Mouse (Mus musculus): ENCODE results near the gene Gm13212.
A peak's percentile ranks its signal among the peaks of the same experiment; 100 is the strongest.
"Not testable (repeated sequence)": the region's sequence is repeated elsewhere in the genome, so short reads cannot be mapped to it uniquely, and the experiment has no call there.

Gm13212 gene

DNA sequence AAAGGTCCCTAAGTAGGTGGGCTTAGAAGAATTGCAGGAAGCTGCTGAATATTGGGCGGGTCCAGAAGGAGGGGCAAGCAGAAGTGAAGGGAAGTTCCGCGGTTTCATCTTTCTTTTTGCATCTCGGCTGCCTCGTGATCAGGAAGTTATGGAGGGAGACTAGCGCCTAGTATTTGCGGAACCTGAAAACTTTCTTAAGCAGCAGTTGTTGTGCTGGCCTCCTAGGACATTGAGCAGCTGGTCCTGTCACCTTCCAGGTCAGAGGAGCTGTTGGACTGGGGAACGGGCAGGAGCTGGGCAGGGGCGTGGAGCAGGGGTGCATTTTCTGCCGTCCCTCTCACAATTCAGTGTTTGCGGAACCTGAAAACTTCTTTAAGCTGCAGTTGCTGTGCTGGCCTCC is at the start of gene Gm13212:
Gene Gm13212 (plus strand): TSS at position 89 of the 400 bp plus-strand sequence.
- peak; percentile 8 for DNase-seq (ENCODE audit: low spot score)

DNA sequence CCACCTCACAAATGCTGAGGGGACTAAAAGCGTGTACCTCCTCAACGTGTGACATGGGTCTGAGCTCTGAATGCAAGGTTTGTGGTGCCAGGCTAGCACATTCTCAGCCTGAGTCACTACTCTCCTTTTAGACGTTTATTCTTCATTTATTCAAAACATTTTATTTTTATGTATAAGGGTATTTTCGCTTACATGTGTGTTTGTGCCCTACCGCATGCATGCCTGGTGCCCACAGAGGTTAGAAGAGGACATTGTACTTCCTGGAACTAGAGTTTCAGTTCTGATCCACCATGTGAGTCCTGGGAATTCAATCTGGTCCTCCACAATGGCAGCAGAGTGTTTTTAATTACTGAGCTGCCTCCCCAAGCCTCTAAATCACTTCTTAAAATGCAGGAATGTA is 41.1 kb upstream of the Gm13212 start:
- DNase-seq (ENCODE audit: low spot score): not testable (repeated sequence)

DNA sequence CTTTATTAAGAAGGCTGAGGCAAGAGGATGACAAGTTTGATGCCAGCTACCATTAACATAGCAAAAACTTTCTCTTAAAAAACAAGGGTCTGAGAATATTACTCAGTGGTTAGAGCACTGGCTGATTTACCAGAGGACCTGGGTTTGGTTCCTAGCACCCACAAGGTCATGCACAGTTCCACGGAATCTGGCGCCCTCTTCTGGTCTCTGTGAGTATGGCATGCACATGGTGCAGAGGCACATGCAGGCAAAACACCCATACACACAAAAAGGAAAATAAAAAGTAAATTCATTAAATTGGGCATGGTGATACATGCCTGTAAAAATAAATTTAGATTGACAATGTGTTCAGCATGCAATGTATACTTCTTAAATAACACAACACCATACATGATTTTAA is 39.9 kb upstream of the Gm13212 start:
- not testable (repeated sequence) for DNase-seq (ENCODE audit: low spot score)

DNA sequence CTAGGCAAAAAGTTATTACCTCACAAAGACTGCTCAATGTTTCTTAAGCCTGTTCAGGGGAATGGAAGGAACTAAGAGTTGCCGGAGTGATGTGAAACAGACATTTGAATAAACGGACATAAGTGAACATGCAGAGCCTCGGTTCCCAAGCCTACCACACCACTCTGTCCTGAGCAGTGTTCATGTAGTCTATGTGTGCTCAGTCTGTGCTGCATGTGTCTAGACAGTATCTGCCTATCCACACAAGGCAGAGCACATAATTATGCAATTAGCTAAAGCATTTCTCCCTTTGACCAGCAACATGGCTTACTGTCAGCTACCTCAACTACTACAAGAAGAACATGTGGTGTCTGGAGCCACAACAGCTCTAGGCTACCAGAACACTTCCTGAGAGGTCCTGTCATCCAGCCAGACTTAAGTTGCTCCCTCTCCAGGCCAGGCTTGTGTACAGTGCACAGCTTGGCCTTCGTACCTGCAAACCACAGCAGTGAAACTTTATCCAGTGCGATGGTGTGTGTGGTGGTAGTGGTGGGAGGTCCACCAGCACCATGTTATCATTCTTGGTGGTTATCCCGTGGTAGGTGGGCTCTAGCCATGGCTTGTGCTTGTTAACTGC is 39.1 kb upstream of the Gm13212 start:
- not testable (repeated sequence) for DNase-seq (ENCODE audit: low spot score)

DNA sequence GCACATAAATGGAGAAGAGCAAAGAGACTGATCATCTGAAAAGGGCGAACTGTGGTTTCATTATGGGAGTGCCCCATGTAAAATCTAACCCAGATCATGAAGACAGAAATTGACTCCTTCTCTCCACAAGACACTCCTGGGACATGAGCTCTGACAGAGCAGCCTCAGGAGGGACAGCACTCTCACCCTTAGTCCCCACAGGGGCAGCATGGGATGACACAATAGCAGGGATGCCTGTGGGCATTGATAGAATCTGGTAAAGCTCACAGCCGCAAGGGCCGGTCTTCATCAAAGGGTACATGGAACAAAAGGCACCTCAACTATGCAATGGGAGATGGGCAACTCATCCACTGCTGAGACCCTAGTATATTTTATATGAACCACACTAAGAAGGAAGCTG is 38.5 kb upstream of the Gm13212 start:
- DNase-seq (ENCODE audit: low spot score): not testable (repeated sequence)

DNA sequence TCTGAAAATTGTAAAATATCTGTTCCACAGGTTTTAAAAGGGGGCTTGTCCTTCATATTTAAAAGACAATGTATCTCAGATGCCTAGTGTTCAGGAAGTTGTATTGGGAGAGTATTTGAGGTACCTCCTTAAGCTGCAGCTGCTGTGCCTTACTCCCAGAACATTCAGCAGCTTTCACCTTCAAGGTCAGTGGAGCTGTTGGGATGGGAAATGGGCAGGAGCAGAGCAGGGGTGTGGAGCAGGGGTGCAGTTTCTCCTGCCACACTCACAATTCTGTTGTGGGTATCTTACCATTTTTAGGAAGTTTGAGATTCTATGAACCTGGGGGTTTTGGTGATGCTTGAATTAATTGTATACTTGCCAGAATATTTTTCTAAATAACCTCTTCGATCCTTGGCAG is 28.3 kb upstream of the Gm13212 start:
- no peak for DNase-seq (ENCODE audit: low spot score)

DNA sequence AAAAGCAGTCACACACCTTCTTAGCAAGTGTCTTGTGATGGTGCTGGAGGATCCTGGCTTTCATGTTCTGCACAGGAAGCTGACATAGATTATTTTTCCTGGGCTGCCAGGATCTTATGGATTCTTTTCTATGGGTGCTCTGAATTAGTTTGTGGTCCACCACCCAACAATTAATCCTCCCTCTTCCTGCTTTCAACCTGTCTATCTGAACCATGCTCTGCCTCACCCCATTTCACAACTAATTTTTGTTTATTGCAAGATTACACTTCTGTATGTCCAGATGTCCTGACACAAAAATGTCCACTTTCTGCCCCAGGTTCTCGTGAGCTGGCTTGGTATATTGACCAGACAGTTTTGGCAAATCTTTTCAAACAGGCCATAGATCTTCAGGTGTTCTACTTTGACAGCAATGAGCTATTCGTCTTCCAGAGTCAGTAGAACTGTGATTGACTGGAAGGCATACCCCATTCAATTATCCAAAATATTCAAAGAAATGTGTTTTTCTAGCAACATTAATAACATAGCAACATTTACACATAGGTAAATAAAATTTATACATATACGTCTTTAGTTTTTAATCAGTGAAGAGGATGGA is 25.4 kb upstream of the Gm13212 start:
- DNase-seq (ENCODE audit: low spot score): no peak

DNA sequence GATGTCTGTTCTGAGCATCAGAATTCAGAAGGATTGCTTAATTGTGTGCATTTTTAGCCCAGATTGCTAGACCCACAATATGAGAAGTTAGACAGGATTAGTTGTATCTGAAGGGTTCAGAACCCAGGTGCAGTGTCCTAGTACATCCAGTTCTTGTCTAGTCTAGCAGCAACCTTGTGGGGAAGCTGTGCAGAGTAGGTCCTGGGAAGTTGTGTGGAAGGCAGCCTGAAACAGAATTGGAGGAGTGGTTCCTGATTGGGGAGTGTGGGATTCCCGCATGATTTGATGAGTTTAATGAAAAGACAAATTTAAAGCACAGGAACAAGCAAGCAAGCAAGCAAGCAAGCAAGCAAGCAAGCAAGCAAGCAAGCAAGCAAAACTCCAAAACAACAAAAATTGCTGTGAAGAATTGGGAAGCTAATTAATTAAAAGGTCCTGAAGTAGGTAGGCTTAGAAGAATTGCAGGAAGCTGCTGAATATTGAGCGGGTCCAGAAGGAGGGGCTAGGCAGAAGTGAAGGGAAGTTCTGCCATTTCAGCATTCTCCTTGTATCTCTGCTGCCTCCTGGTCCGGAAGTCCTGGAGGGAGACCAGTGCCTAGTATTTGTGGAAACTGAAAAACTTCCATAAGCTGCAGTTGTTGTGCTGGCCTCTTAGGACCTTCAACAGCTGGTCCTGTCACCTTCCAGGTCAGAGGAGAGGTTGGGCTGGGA is 20.7 kb upstream of the Gm13212 start:
- DNase-seq (ENCODE audit: low spot score): no peak

DNA sequence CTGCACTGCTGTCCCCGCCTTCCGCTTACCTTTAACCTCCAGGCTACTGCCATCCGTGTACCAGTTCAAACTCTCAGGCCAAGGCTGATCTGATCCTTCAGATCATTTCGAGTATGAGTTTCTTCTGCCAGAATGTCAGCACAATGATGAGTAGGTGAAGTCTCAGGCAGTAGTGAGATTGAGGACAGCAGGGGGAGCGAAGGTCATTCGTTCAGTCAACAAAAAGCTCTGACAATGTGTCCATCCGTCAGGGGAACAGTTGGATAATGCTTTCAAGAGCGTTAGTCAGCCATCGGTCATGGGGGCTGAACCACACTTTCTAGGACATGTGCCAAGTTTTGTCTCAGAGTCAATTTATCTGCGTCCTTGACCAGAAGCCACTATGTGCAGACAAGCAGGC is 14.5 kb upstream of the Gm13212 start:
- DNase-seq (ENCODE audit: low spot score): not testable (repeated sequence)

DNA sequence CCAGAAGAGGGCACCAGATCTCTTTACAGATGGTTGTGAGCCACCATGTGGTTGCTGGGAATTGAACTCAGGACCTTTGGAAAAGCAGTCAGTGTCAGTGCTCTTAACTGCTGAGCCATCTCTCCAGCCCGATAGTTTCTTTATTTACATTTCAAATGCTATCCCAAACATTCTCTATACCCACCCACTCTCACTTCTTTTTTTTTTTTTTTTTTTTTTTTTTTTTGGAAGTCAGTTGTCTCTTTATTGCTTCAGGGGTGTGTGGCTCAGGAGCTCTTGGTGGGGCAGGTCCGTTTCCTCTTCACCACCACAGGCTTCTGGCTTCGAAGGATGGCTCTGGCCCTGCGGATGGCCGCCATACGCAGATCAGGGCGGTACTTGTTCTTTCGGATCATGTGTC is 8.3 kb upstream of the Gm13212 start:
- DNase-seq (ENCODE audit: low spot score): not testable (repeated sequence)

DNA sequence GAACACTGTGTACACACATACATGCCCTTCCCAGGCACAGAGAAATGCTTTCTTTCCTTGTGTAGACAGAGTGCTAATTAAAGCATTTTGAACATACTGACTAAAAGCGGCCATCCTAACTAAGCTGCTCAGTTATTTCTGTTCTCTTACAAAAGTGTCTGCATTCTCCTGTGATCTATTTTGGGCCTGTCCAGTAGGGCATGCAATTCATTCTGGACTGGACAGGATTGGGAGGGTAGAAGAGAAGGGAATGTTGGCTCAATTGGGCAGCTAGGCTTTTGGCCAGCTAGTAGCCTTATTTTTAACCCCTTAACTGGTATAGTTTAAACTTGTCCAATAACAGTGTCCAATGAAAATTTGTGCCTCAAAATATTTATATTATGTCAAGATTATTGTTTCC is 4.6 kb upstream of the Gm13212 start:
- DNase-seq (ENCODE audit: low spot score): not testable (repeated sequence)

DNA sequence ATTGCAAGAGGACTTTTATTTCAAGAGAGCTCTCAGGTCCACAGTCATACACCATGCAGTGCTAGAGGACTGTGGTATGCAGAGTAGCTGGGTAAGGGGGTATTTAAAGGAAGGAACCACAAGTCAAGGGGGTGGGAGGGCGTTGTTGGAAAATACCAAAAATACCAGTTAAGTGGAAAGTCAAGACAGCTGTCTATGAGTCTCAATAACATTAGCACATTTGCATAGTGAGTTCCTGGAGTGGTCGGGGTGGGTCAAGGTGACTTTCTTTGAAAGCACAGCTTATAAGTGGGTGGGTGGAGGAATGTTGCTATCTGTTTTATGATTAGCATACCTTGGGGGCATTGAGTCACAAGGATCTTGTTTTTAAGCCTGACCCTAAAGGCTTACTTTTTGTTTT is 1.1 kb downstream of the Gm13212 start:
- DNase-seq (ENCODE audit: low spot score): not testable (repeated sequence)

DNA sequence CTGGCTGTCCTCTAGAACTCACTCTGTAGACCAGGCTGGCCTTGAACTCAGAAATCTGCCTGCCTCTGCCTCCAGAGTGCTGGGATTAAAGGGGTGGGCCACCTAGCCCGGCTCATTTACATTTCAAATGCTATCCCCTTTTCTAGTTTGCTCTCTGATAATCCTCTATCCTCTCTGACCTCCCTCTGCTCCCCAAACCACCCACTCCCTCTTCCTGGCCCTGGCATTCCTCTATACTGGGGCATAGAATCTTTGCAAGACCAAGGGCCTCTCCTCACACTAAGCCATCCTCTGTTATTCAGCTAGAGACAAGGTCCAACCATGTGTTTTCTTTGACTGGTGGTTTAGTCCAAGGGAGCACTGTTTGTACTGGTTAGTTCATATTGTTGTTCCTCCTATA is 9.2 kb downstream of the Gm13212 start:
- not testable (repeated sequence) for DNase-seq (ENCODE audit: low spot score)

DNA sequence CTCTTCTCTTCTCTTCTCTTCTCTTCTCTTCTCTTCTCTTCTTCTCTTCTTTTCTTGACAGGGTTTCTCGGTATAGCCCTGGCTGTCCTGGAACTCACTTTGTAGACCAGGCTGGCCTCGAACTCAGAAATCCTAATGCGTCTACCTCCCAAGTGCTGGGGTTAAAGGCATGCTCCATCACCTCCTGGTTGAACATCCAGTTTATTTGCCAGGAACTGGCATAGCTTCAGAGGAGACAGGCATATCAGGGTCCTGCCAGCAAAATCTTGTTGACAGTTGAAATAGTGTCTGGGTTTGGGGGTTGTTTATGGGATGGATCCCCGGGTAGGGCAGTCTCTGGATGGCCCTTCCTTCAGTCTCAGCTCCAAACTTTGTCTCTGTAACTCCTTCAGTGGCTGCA is 9.8 kb downstream of the Gm13212 start:
- not testable (repeated sequence) for DNase-seq (ENCODE audit: low spot score)

DNA sequence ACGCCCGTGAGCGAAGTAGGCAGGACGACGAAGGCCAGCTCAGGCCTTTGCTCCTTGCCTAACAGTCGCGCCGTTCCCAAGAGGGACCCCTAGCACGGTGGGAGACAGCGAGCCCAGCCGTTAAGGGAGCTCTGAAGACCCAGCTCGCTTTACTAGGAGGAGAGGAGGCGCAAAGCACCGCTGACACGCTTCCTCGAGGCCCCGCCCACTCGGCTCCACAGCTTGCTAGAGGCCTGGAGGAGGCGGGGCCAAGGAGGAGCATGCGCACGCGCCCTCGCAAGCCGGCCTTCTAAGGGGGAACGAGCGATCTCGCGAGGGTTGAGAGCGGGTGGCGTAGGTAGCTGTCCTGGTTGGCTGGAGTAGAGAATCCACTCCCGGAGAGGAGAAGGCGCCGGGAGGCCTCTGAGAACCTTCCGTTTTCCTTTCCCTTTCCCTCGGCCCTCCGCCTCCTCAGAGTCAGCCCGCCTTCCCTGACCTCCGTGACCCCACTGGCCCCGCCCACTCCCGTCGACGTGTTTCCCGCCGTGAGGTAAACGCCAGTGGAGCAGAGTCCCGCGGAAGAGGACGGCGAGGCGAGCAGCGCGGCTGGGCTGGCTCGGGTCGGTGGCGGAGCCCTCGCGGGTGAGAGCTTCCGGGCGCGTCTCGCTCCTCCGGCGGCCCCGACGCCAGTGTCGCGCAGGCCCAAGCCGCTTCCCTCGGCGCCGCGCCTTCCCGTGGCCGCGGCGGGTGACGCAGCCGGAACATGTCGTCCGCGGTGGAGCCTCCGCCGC is 55.6 kb downstream of the Gm13212 start:
- DNase-seq (ENCODE audit: low spot score): not testable (repeated sequence)

DNA sequence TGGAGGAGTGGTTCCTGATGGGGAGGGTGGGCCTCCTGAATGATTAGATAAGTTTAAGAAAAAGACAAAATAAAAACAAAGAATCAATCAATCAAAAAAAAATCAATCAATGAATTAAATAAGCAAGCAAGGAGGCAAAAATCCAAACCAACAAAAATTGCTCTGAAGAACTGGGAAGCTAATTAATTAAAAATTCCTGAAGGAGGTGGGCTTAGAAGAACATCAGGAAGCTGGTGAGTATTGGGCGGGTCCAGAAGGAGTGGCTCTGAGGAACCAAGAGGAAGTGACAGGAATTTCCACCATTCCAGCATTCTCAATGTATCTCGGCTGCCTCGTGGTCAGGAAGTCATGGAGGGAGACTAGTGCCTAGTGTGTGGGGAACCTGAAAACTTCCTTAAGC is 85.4 kb downstream of the Gm13212 start, which contains the start of gene Zfp980:
Gene Zfp980 (plus strand): TSS at position 301 of the 400 bp plus-strand sequence.
- not testable (repeated sequence) for DNase-seq (ENCODE audit: low spot score)

DNA sequence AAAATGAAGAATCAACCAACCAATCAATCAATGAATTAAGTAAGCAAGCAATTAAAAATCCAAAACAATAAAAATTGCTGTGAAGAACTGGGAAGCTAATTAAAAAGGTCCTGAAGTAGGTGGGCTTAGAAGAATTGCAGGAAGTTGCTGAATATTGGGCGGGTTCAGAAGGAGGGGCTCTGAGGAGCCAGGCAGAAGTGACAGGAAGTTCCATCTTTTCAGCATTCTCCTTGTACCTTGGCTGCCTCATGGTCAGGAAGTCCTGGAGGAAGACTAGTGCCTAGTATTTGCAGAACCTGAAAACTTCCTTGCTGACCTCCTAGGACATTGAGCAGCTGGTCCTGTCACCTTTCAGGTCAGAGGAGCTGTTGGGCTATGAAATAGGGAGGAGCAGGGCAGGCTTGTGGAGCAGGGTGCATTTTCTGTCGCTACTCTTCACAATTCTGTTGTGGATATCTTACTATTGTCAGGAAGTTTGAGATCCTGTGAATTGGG is 89.4 kb downstream of the Gm13212 start:
- not testable (repeated sequence) for DNase-seq (ENCODE audit: low spot score)

All from ovary, postnatal 36 days (tissue).